Mouse (Mus musculus) G1E (cell line): Measurements from ENCODE around the gene Abca17.

ENCODE experiments used
- CTCF ChIP-seq: IDR thresholded peaks from 2 replicates; pipeline ENCODE4 v1.5.1; 2012; ENCODE audit warnings: low read depth, low read length, inconsistent platforms, mixed read lengths
- GATA1 ChIP-seq: IDR thresholded peaks from 2 replicates; pipeline ENCODE4 v1.6.1; 2012; ENCODE audit warnings: borderline replicate concordance, low read length, inconsistent platforms, mixed read lengths
- POLR2AphosphoS5 ChIP-seq: IDR thresholded peaks from 2 replicates; pipeline ENCODE4 v1.6.1; 2012; ENCODE audit warnings: low read depth, low read length, inconsistent platforms; ENCODE audit not compliant: insufficient replicate concordance
- TAL1 ChIP-seq: conservative IDR thresholded peaks from 2 replicates; pipeline ENCODE4 v1.6.1; 2012; ENCODE audit warnings: low read depth, low read length, inconsistent platforms, mixed read lengths

DNA sequence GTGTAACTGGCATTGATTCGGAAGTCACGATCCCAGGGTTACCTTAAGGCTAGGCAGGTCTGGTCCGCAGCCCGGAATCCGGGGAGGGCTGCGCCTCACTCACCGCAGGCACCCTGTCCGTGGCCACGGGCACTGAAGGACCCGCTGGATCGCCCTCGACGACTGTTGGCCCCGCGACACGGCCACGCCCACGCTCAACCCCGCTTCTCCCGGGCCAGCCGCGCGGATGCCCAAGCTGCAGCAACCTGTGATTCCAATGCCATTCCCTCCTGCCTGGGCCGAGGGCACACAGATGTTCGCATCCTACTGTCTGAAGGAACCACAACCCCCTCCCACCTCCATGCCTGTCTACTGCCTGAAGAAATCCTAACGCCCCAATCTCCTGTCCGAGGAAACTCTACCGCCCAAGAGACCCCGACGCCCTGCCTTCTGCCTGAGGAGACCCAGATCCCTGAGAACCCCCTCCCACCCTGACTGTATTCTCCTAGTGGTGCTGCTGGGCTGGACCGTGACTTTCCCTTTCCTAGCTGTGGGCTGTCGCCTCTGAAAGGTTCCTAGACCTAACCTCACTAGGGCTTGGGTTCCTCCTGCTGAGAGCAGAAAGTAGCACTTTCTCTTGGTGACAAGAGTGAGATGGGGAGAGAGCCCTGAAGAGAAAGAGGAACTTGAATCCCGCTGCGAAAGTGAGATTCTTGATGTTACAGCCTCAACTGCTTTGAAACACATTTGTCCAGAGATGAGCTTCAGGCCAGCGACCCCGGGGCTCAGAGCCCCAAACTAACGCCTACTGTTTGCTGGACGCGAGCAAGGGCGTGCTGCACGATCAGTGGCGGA lies at the start of gene Abca17:
- no peak for TF ChIP-seq POLR2AphosphoS5
- no peak for TF ChIP-seq CTCF
- TF ChIP-seq GATA1, result no peak
- no peak for TF ChIP-seq TAL1
